ENCODE assay signal across 8 mouse cellular contexts in genomic region chr3:108713065-108713675, GRCm38 (mm10). TPM values are rescaled to one million over a fixed set of nuclear protein-coding genes. Genes with fewer than 3 reads are reported as not detected.
DNase-seq lines count a peak whose midpoint lies in the region; ATAC-seq and TF ChIP-seq lines count a peak whose summit lies in the region.

No protein-coding gene starts in this region.

- peak; percentile 29 for DNase-seq in embryo, embryonic 10 days (ENCODE audit: low spot score)
- no peak for DNase-seq in embryo, embryonic 9.5 days (ENCODE audit: extremely low spot score)
- DNase-seq in lung, postnatal 0 days (ENCODE audit: low spot score) = peak; percentile 22
- DNase-seq in lung, postnatal 36 days = no peak
- peak; percentile 43 for DNase-seq in retina, postnatal 1 day
- no peak for DNase-seq in layer of hippocampus, adult 9-11 months
- no peak for DNase-seq in urinary bladder, adult 18-20 months (ENCODE audit: low spot score in 2 of 2)

- H3K27me3 ChIP-seq in lung, postnatal 0 days (replicated peaks; ENCODE audit: insufficient read depth, low read length) = no peaks in the 10 kb centered on the region
- H3K27me3 ChIP-seq in intestine, postnatal 0 days (replicated peaks; ENCODE audit: control insufficient read depth, insufficient read depth, low read length) = no peaks in the 10 kb centered on the region

- no peak overlapping the region for H3K27ac ChIP-seq in lung, postnatal 0 days (ENCODE audit: low read length)
- peak overlapping the region; percentile 9; the same call in 1 of the 2 replicates for H3K27ac ChIP-seq in intestine, postnatal 0 days (ENCODE audit: low read depth, low read length)

- 30% methylated on average over 3 of the region's 3 CpGs for WGBS in lung, postnatal 0 days
- 21% methylated on average over 3 of the region's 3 CpGs for WGBS in intestine, postnatal 0 days

- H3K4me1 ChIP-seq in lung, postnatal 0 days (ENCODE audit: insufficient read depth, low read depth, low read length) = no peaks in the 10 kb centered on the region
- peaks cover 5% of the 10 kb centered on the region for H3K4me1 ChIP-seq in intestine, postnatal 0 days (replicated peaks; ENCODE audit: control insufficient read depth, insufficient read depth, low read length)

- H3K36me3 ChIP-seq in lung, postnatal 0 days (ENCODE audit: insufficient read depth, low read length) = no peaks in the 10 kb centered on the region
- no peaks in the 10 kb centered on the region; the same call in none of the 2 replicates for H3K36me3 ChIP-seq in intestine, postnatal 0 days (ENCODE audit: control insufficient read depth, insufficient read depth)

- ATAC-seq in lung, postnatal 0 days = peak; percentile 46
- ATAC-seq in intestine, postnatal 0 days = peak; percentile 27; the same call in 1 of the 2 replicates

- H3K9ac ChIP-seq in lung, postnatal 0 days (replicated peaks; ENCODE audit: low read depth) = no peak overlapping the region
- H3K9ac ChIP-seq in intestine, postnatal 0 days (ENCODE audit: low read depth, low read length) = no peak overlapping the region

- H3K4me2 ChIP-seq in lung, postnatal 0 days (replicated peaks; ENCODE audit: low read depth, low read length) = no peak overlapping the region
- peak overlapping the region; percentile 24; the same call in 1 of the 2 replicates for H3K4me2 ChIP-seq in intestine, postnatal 0 days (replicated peaks; ENCODE audit: low read depth)

- H3K4me3 ChIP-seq in lung, postnatal 0 days (ENCODE audit: low read depth, low read length) = no peak overlapping the region
- H3K4me3 ChIP-seq in intestine, postnatal 0 days (ENCODE audit: low read depth, low read length) = no peak overlapping the region

- no peaks in the 10 kb centered on the region for H3K9me3 ChIP-seq in lung, postnatal 0 days (ENCODE audit: low read length)
- no peaks in the 10 kb centered on the region for H3K9me3 ChIP-seq in intestine, postnatal 0 days (ENCODE audit: control insufficient read depth)

- TF ChIP-seq EP300 in lung, postnatal 0 days (IDR thresholded peaks at IDR 0.05) = peak; percentile 36; the same call in 1 of the 2 replicates

- no peak for TF ChIP-seq CTCF in lung, postnatal 0 days (IDR thresholded peaks at IDR 0.05)
- no peak for TF ChIP-seq CTCF in intestine, postnatal 0 days (IDR thresholded peaks at IDR 0.05; ENCODE audit: low read depth)

RNA-seq across cellular contexts. Expression of gene Gpsm2, which starts 8.9 kb away (rescaled TPM):
- polyA plus RNA-seq in lung, postnatal 0 days (2015; fragmentation: Nextera tagmentation; extraction: Ambion mirVana) = 22.9 and 23.7 TPM in 2 replicates
- polyA plus RNA-seq in intestine, postnatal 0 days (2015; fragmentation: Nextera tagmentation; extraction: Ambion mirVana) = 26.7 and 27.8 TPM in 2 replicates

RNA-seq across cellular contexts. Expression of gene Aknad1, which starts 26.3 kb away (rescaled TPM):
- 0.10 and 0.21 TPM in 2 replicates for polyA plus RNA-seq in lung, postnatal 0 days (2015; fragmentation: Nextera tagmentation; extraction: Ambion mirVana)
- polyA plus RNA-seq in intestine, postnatal 0 days (2015; fragmentation: Nextera tagmentation; extraction: Ambion mirVana) = 0.14 and 0.16 TPM in 2 replicates

RNA-seq across cellular contexts. Expression of gene Clcc1, which starts 59.5 kb away (rescaled TPM):
- polyA plus RNA-seq in lung, postnatal 0 days (2015; fragmentation: Nextera tagmentation; extraction: Ambion mirVana) = 63.6 and 65.2 TPM in 2 replicates
- 43.5 and 45.6 TPM in 2 replicates for polyA plus RNA-seq in intestine, postnatal 0 days (2015; fragmentation: Nextera tagmentation; extraction: Ambion mirVana)

Comparison
In these comparisons a context has a peak if more than half of its experiments do, and no peak if none do; other contexts are left out.
1. DNase-seq: peak in embryo, embryonic 10 days (single experiment), lung, postnatal 0 days (single experiment) and retina, postnatal 1 day (single experiment); none in embryo, embryonic 9.5 days (single experiment), lung, postnatal 36 days (single experiment), layer of hippocampus, adult 9-11 months (single experiment) and urinary bladder, adult 18-20 months (0 of 2).